Mouse (Mus musculus) forebrain, embryonic 13.5 days (tissue): ENCODE data around the gene A830031A19Rik. TPM values are rescaled to one million over a fixed set of nuclear protein-coding genes. Genes with fewer than 3 reads are reported as not detected.
A peak's percentile ranks its signal among the peaks of the same experiment; 100 is the strongest.

Source experiments
- ATAC-seq: fragments of 200-750 bp; cut with Nextera tagmentation; 2 replicates; pipeline ENCODE4 v1.8.0; 2017
- H3K27ac ChIP-seq: fragments of 300-500 bp; sonication (generic); 2 replicates; pipeline ENCODE4 v1.5.1; 2015; ENCODE audit warnings: inconsistent platforms, mild to moderate bottlenecking, moderate library complexity
- H3K27me3 ChIP-seq: fragments of 300-500 bp; sonication (generic); 2 replicates; pipeline ENCODE4 v1.6.1; 2015; ENCODE audit warnings: mild to moderate bottlenecking, inconsistent platforms
- H3K36me3 ChIP-seq: fragments of 300-500 bp; sonication (generic); 2 replicates; pipeline ENCODE4 v1.6.1; 2015; ENCODE audit warnings: mild to moderate bottlenecking, inconsistent platforms; ENCODE audit not compliant: poor library complexity, severe bottlenecking
- H3K4me1 ChIP-seq: fragments of 300-500 bp; sonication (generic); 2 replicates; pipeline ENCODE4 v1.6.1; 2015; ENCODE audit warnings: inconsistent platforms
- H3K4me2 ChIP-seq: fragments of 300-500 bp; sonication (generic); 2 replicates; pipeline ENCODE4 v1.6.1; 2015; ENCODE audit warnings: inconsistent platforms, mild to moderate bottlenecking, moderate library complexity
- H3K4me3 ChIP-seq: fragments of 300-500 bp; sonication (generic); 2 replicates; pipeline ENCODE4 v1.5.1; 2015; ENCODE audit warnings: mild to moderate bottlenecking, inconsistent platforms
- H3K9ac ChIP-seq: fragments of 300-500 bp; sonication (generic); 2 replicates; pipeline ENCODE4 v1.6.1; 2015; ENCODE audit warnings: mild to moderate bottlenecking, inconsistent platforms
- H3K9me3 ChIP-seq: fragments of 300-500 bp; sonication (generic); replicated peaks from 2 replicates; pipeline ENCODE4 v1.6.1; 2016; ENCODE audit warnings: inconsistent platforms
- WGBS: fragments of 180-500 bp; shearing (Covaris S2); methylation state at CpG from one replicate; pipeline ENCODE4 v1.1.7; 2015; 5-methylcytosine and 5-hydroxymethylcytosine counted together
- polyA plus RNA-seq: library from polyadenylated mRNA; unstranded; fragments of >200 nt; fragmentation: Nextera tagmentation; extraction: Ambion mirVana; gene quantifications from 2 replicates; pipeline ENCODE4 v1.2.1, GENCODE M21; 2015

The A830031A19Rik gene
- polyA plus RNA-seq = not detected in 2 replicates

GRCm38 (mm10) chr11:24074634-24075104 lies at the start of gene A830031A19Rik:
A830031A19Rik (minus strand) TSS chr11:24075054.
- 0% methylated on average over 11 of the region's 11 CpGs for WGBS
- Histone ChIP-seq H3K27ac (peak within 1 kb of the TSS; percentile 100), H3K4me1 (peaks cover 34% of the 10 kb centered on the region), H3K9ac (peak within 1 kb of the TSS; percentile 96), H3K4me3 (peak within 1 kb of the TSS; percentile 65), H3K36me3 (no peaks in the 10 kb centered on the region), H3K27me3 (no peaks in the 10 kb centered on the region), H3K9me3 (no peaks in the 10 kb centered on the region), H3K4me2 (peak within 1 kb of the TSS; percentile 95)
- no peak for ATAC-seq

GRCm38 (mm10) chr11:24123991-24124390 lies 49.1 kb upstream of the A830031A19Rik start:
- Histone ChIP-seq H3K27ac (no peak overlapping the region), H3K4me3 (no peak overlapping the region), H3K36me3 (peaks cover 12% of the 10 kb centered on the region; the same call in 1 of the 2 replicates), H3K9ac (no peak overlapping the region), H3K9me3 (no peaks in the 10 kb centered on the region), H3K27me3 (no peaks in the 10 kb centered on the region), H3K4me1 (peaks cover 80% of the 10 kb centered on the region), H3K4me2 (no peak overlapping the region)
- ATAC-seq = no peak
- 86% methylated on average over 2 of the region's 2 CpGs for WGBS

GRCm38 (mm10) chr11:24122899-24123298 lies 48.0 kb upstream of the A830031A19Rik start:
- no peak overlapping the region for H3K27ac ChIP-seq
- no peaks in the 10 kb centered on the region for H3K27me3 ChIP-seq
- H3K36me3 ChIP-seq = peaks cover 12% of the 10 kb centered on the region; the same call in 1 of the 2 replicates
- WGBS = 79% methylated on average over 7 of the region's 7 CpGs
- no peak overlapping the region for H3K4me3 ChIP-seq
- no peak overlapping the region for H3K4me2 ChIP-seq
- H3K9ac ChIP-seq = no peak overlapping the region
- H3K9me3 ChIP-seq = no peaks in the 10 kb centered on the region
- H3K4me1 ChIP-seq = peaks cover 89% of the 10 kb centered on the region
- ATAC-seq = no peak

GRCm38 (mm10) chr11:24121136-24121535 lies 46.3 kb upstream of the A830031A19Rik start:
- Histone ChIP-seq H3K27me3 (no peaks in the 10 kb centered on the region), H3K4me3 (no peak overlapping the region), H3K9ac (no peak overlapping the region), H3K36me3 (peaks cover 12% of the 10 kb centered on the region), H3K4me1 (peaks cover 88% of the 10 kb centered on the region), H3K9me3 (no peaks in the 10 kb centered on the region), H3K27ac (peak overlapping the region; percentile 10; the same call in 1 of the 2 replicates), H3K4me2 (no peak overlapping the region)
- 72% methylated on average over 9 of the region's 9 CpGs for WGBS
- no peak for ATAC-seq

- no peak overlapping the region for H3K4me3 ChIP-seq
- H3K9ac ChIP-seq = no peak overlapping the region
- no peaks in the 10 kb centered on the region for H3K27me3 ChIP-seq
- no peaks in the 10 kb centered on the region for H3K9me3 ChIP-seq
- no peak for ATAC-seq
- H3K4me2 ChIP-seq = no peak overlapping the region
- no peak overlapping the region for H3K27ac ChIP-seq
- 78% methylated on average over 7 of the region's 7 CpGs for WGBS
- peaks cover 19% of the 10 kb centered on the region for H3K36me3 ChIP-seq
- peaks cover 89% of the 10 kb centered on the region for H3K4me1 ChIP-seq
Observed at GRCm38 (mm10) chr11:24116582-24117318, 41.9 kb upstream of the A830031A19Rik start.

GRCm38 (mm10) chr11:24116041-24116440 lies 41.2 kb upstream of the A830031A19Rik start:
- peaks cover 89% of the 10 kb centered on the region for H3K4me1 ChIP-seq
- H3K9ac ChIP-seq = no peak overlapping the region
- H3K4me3 ChIP-seq = no peak overlapping the region

GRCm38 (mm10) chr11:24115017-24115752 lies 40.3 kb upstream of the A830031A19Rik start:
- no peaks in the 10 kb centered on the region for H3K27me3 ChIP-seq
- no peak overlapping the region for H3K4me3 ChIP-seq
- H3K4me1 ChIP-seq = peaks cover 90% of the 10 kb centered on the region
- no peak overlapping the region for H3K4me2 ChIP-seq
- H3K9ac ChIP-seq = no peak overlapping the region
- no peaks in the 10 kb centered on the region for H3K9me3 ChIP-seq
- WGBS = 77% methylated on average over 12 of the region's 12 CpGs
- ATAC-seq = no peak
- peaks cover 19% of the 10 kb centered on the region for H3K36me3 ChIP-seq
- H3K27ac ChIP-seq = no peak overlapping the region

More at GRCm38 (mm10) chr11:24116041-24116440, 41.2 kb upstream of the A830031A19Rik start:
- WGBS = 92% methylated on average over 2 of the region's 2 CpGs
- H3K36me3 ChIP-seq = peaks cover 19% of the 10 kb centered on the region
- H3K27me3 ChIP-seq = no peaks in the 10 kb centered on the region
- no peak for ATAC-seq
- H3K27ac ChIP-seq = no peak overlapping the region
- no peak overlapping the region for H3K4me2 ChIP-seq
- H3K9me3 ChIP-seq = no peaks in the 10 kb centered on the region

GRCm38 (mm10) chr11:24111720-24112119 lies 36.9 kb upstream of the A830031A19Rik start:
- WGBS = 62% methylated on average over 6 of the region's 6 CpGs
- no peak overlapping the region for H3K4me2 ChIP-seq
- H3K9ac ChIP-seq = no peak overlapping the region
- no peaks in the 10 kb centered on the region for H3K27me3 ChIP-seq
- H3K4me3 ChIP-seq = no peak overlapping the region
- H3K27ac ChIP-seq = no peak overlapping the region
- H3K36me3 ChIP-seq = peaks cover 10% of the 10 kb centered on the region
- H3K9me3 ChIP-seq = no peaks in the 10 kb centered on the region
- H3K4me1 ChIP-seq = peaks cover 89% of the 10 kb centered on the region
- ATAC-seq = no peak

- Histone ChIP-seq H3K4me3 (no peak overlapping the region), H3K4me2 (peak overlapping the region; percentile 10; the same call in 1 of the 2 replicates), H3K9me3 (no peaks in the 10 kb centered on the region), H3K36me3 (0 out of 2 replicates have a peak, but pooled peaks cover under 1% of the 10 kb centered on the region), H3K4me1 (peaks cover 82% of the 10 kb centered on the region), H3K27me3 (no peaks in the 10 kb centered on the region), H3K27ac (peak overlapping the region; percentile 44), H3K9ac (no peak overlapping the region)
- 65% methylated on average over 2 of the region's 2 CpGs for WGBS
- 0 out of 2 replicates have a peak, but pooled peaks have one; percentile 8 for ATAC-seq
Observed at GRCm38 (mm10) chr11:24110113-24110512, 35.3 kb upstream of the A830031A19Rik start.

GRCm38 (mm10) chr11:24109388-24109787 lies 34.5 kb upstream of the A830031A19Rik start:
- Histone ChIP-seq H3K4me1 (peaks cover 78% of the 10 kb centered on the region), H3K4me3 (no peak overlapping the region), H3K9me3 (no peaks in the 10 kb centered on the region), H3K27me3 (no peaks in the 10 kb centered on the region), H3K36me3 (no peaks in the 10 kb centered on the region), H3K4me2 (no peak overlapping the region), H3K9ac (no peak overlapping the region), H3K27ac (peak overlapping the region; percentile 44; the same call in 1 of the 2 replicates)
- 93% methylated on average over 3 of the region's 3 CpGs for WGBS
- no peak for ATAC-seq

- ATAC-seq = no peak
- Histone ChIP-seq H3K4me3 (no peak overlapping the region), H3K4me2 (no peak overlapping the region), H3K27ac (no peak overlapping the region), H3K27me3 (no peaks in the 10 kb centered on the region), H3K4me1 (peaks cover 77% of the 10 kb centered on the region), H3K9me3 (no peaks in the 10 kb centered on the region), H3K36me3 (no peaks in the 10 kb centered on the region), H3K9ac (no peak overlapping the region)
- 82% methylated on average over 3 of the region's 3 CpGs for WGBS
Observed at GRCm38 (mm10) chr11:24108974-24109373, 34.1 kb upstream of the A830031A19Rik start.

GRCm38 (mm10) chr11:24107414-24107813 lies 32.6 kb upstream of the A830031A19Rik start:
- H3K36me3 ChIP-seq = no peaks in the 10 kb centered on the region
- H3K9ac ChIP-seq = no peak overlapping the region
- H3K4me1 ChIP-seq = peaks cover 81% of the 10 kb centered on the region
- no peak overlapping the region for H3K4me2 ChIP-seq
- no peaks in the 10 kb centered on the region for H3K9me3 ChIP-seq
- H3K4me3 ChIP-seq = no peak overlapping the region
- no peak for ATAC-seq
- WGBS = 67% methylated on average over 5 of the region's 5 CpGs
- no peak overlapping the region for H3K27ac ChIP-seq
- no peaks in the 10 kb centered on the region for H3K27me3 ChIP-seq
